Mouse (Mus musculus) retina, embryonic 14.5 days (tissue): Measurements from ENCODE around the gene Tmem86a.

ENCODE experiments used
- DNase-seq: peaks from one replicate; pipeline ENCODE4 v3.0.0-alpha.2; 2015; ENCODE audit warnings: low spot score

The Tmem86a gene

DNA sequence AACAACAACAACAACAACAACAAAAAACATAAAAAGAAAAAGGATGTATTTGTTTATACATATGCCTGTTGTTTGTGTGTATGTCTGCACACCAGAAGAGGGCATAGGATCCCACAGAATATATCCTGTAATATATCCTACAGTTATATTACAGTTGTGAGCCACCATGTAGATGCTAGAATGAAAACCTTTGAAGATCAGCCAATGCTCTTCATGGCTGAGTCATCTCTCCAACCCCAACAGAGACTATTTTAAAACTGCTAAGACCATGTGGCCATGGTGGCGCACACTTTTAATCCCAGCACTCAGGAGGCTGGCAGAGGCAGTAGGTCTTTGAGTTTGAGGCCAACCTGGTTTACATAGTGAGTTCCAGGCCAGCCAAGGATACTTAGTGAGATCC lies 22.9 kb upstream of the Tmem86a start:
- no peak for DNase-seq

GRCm38 (mm10) chr7:47030517-47031193 lies 19.7 kb upstream of the Tmem86a start:
- no peak for DNase-seq

- no peak for DNase-seq
These were observed 19.0 kb upstream of the Tmem86a start for GRCm38 (mm10) chr7:47031371-47031770.

- no peak for DNase-seq
These were observed 15.5 kb upstream of the Tmem86a start for GRCm38 (mm10) chr7:47034785-47035384.

- DNase-seq, result no peak
These were observed 15.0 kb upstream of the Tmem86a start for GRCm38 (mm10) chr7:47035426-47035825.

GRCm38 (mm10) chr7:47041706-47042105 lies 8.7 kb upstream of the Tmem86a start:
- no peak for DNase-seq

DNA sequence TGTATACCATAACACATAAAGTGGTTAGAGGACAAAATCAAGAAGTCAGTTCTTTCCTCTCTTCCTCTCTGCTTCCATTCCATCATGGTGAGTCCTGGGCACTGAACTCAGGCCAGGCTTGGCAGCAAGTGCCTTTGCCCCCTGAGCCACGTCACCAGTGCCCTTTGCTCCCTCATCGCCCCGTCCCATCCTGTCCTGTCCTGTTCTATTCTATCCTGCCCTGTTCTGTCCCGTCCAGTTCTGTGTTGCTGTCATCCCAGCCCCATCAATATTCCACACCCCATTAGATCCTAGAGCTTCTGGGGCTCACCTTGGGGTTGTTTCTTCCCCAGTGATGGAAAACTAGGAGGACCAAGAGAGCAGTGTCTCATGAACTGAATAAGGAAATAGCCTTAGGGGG lies 8.3 kb upstream of the Tmem86a start:
- DNase-seq, result no peak

DNA sequence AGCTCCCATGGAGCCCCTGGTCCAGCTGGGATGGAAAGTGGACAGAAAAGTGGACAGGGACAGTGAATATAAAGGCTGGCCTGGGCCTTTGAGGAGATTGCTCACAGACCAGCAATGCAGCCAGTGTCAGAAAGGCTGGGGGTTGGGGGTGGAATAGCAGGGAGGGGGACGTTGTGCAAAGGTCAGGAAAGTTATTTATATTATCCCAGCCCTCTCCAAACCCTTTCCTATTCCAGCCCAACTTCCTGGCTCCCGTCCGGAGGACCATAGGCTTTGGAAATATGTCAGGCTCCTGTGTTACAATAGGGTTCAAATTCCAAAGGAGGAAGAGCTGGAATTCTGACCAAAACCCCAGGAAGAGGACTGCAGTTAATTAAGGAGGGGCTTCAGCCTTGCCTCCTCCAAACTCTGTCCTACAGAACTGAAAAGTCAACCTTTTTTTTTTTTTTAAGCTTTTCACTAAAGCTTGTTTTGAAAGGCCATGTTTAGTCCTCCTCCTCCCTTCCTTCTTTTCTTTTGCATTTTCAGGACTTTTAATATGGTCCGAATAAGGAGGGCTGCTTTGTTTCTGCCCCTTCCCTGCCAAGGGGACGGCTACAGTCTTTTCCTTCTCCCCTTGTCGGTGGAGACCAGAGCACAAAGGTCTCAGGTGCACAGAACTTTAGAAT lies 7.4 kb upstream of the Tmem86a start:
- DNase-seq, result no peak

GRCm38 (mm10) chr7:47050766-47051165 lies 365 bp downstream of the Tmem86a start:
- no peak for DNase-seq

GRCm38 (mm10) chr7:47051404-47052151 lies 1.2 kb downstream of the Tmem86a start:
- no peak for DNase-seq

DNA sequence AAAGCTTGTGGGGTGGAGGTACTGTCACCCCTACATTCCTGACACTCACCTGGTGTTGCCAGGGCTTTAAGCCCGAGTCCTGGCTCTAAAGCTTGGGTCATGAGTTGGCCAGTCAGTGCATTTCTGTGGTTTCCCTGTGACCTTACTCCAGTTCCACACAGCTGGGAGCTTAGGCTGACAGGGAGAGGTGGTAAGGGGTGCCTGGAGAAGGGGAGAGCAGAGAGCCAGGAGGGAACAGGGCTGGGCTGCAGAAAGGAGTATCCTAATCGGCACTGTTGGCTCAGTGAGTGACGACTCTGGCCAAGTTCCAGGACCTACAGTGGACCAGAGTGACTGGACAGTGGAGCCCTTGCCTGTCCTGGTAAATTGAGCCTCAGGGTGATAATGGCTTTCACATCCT lies 1.9 kb downstream of the Tmem86a start:
- DNase-seq, result no peak

DNA sequence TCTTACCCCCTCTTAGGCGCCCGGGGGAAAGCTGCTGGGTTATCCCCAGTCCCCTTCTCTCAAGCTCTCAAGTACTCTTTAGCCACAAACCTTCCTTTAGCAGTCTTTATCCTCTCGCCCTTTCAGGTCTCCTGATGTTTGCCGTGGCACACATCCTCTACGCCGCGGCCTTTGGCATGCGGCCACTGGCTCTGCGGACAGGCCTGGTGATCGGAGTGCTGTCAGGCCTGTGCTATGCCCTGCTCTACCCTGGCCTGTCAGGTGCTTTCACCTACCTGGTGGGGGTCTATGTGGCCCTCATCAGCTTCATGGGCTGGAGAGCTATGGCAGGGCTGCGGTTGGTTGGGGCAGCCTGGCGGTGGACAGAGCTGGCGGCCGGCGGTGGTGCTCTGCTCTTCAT lies 2.9 kb downstream of the Tmem86a start:
- DNase-seq, result no peak

- no peak for DNase-seq
These were observed 4.3 kb downstream of the Tmem86a start for GRCm38 (mm10) chr7:47054666-47055065.

DNA sequence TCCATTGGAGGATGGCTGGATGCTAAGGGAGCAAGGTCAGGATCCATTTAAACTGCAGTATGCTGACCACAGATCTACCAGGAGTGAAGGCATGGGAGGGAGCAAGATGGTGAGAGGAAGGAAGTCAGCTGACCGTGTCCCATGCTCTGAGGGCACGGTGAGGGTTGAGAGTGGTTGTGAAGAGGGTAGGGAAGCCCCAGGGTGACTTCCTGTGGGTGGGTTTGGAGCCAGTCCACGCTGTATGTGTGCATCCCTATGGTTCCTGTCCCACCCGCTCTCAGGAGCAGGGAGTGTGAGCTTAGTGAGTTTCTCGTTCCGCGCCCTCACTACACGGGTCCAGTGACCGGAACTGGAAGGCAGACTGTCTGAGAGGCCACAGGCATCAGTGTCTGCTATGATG lies 5.3 kb downstream of the Tmem86a start:
- DNase-seq, result no peak

DNA sequence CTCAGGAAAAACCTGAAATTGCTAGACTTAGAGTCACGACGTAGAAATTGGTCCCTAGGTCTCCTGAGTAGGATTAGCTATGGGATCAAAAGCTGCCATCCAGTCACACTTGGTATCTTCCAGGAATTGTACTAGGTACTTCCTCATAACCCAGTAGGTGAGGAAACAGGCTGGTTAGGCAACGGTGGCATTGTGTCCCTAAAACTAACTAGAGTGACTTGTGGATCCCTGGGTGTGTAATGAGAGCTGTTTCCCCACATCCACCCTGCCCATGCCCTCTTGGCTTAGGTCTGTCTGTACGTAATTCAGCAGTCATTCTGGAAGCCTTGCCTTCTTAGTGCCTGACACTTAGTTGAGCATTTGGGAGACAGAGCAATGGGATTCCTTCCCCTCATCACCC lies 5.9 kb downstream of the Tmem86a start:
- DNase-seq, result no peak

- DNase-seq, result no peak
These were observed 8.9 kb downstream of the Tmem86a start for GRCm38 (mm10) chr7:47059339-47059738.

GRCm38 (mm10) chr7:47061560-47061959 lies 11.2 kb downstream of the Tmem86a start:
- no peak for DNase-seq

- DNase-seq, result no peak
These were observed 16.5 kb downstream of the Tmem86a start for GRCm38 (mm10) chr7:47066942-47067341.

DNA sequence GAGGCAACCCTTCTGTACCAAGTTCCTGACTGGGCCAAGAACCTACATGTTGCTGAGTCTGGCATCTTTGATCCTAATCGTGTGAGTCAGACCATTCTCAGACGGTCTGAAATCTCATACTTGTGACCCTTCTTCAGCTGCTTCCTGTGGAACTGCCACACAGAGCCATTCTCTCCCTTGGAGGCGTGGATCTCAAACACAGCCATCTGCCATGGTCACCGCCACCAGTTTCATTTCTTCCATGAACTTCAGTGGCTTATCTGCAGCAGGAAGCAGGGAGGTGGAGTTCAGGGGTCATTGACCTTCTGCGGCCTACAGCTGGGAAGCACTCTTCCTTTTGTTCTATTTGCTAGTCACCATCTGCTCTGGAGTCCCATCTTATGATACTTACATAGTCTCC lies 17.5 kb downstream of the Tmem86a start:
- no peak for DNase-seq

- peak; percentile 32 for DNase-seq
These were observed 22.1 kb downstream of the Tmem86a start for GRCm38 (mm10) chr7:47072551-47072950.

GRCm38 (mm10) chr7:47073536-47074521 lies 23.4 kb downstream of the Tmem86a start:
- DNase-seq, result no peak

GRCm38 (mm10) chr7:47076193-47076592 lies 25.8 kb downstream of the Tmem86a start:
- no peak for DNase-seq
